Mouse (Mus musculus): ENCODE measurements around the gene Cntnap2. TPM values are rescaled to one million over a fixed set of nuclear protein-coding genes. Genes with fewer than 3 reads are reported as not detected.

The Cntnap2 gene
- polyA plus RNA-seq, 1 experiment from 2014 or later, result 70.3 TPM

DNA sequence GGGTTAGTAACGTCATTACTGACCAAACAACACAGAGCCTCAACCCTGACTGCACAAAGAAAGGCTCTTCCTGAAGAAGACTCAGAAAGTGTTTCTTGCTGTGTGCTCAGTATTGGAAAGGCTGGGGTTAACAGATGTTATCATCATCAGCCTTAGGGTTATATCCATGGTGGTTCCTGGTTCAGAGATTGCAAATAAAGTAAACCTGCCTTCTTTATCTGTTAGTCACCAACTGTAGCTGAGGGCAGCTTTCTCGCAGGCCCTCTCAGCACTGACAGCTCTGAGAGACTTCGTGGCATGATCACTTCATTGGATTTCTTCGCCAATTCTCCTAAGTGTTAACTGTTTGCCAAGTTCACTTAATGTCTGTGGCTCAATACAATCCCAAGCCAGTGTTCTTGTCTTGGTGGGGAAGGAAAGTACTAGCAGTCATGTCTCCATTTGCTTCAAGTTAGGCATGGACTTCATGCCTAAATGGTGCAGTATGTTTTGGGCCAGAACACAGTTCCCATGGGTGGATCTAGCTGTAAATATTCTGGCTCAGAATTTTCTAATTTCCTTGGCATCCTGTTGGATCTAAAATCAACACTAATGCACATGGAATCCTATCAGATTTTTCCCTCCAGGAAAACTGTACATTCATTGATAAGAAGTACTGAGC is 2197.2 kb downstream of the Cntnap2 start:
- Histone ChIP-seq H3K4me1 (ENCODE audit: control insufficient read depth, insufficient read depth, low read length) (peaks cover 12% of the 10 kb centered on the region), H3K4me2 (ENCODE audit: low read length) (no peak overlapping the region), H3K4me3 (ENCODE audit: low read depth, low read length) (no peak overlapping the region), H3K9me3 (replicated peaks; ENCODE audit: control insufficient read depth, low read length) (no peaks in the 10 kb centered on the region), H3K27ac (ENCODE audit: low read depth, low read length) (no peak overlapping the region), H3K9ac (ENCODE audit: low read length) (no peak overlapping the region), H3K36me3 (ENCODE audit: control insufficient read depth, insufficient read depth, low read length) (no peaks in the 10 kb centered on the region), H3K27me3 (replicated peaks; ENCODE audit: control insufficient read depth, insufficient read depth, low read length) (no peaks in the 10 kb centered on the region)
- no peak for ATAC-seq
- 74% methylated on average over 4 of the region's 4 CpGs for WGBS
- no peak for DNase-seq (ENCODE audit: low spot score)

GRCm38 (mm10) chr6:47256918-47257506 is 2197.9 kb downstream of the Cntnap2 start:
- no peak for DNase-seq (ENCODE audit: low spot score)
- no peak overlapping the region for H3K4me2 ChIP-seq (ENCODE audit: low read length)
- H3K27ac ChIP-seq (ENCODE audit: low read depth, low read length), result no peak overlapping the region
- H3K4me3 ChIP-seq (ENCODE audit: low read depth, low read length), result no peak overlapping the region
- ATAC-seq, result no peak
- H3K36me3 ChIP-seq (ENCODE audit: control insufficient read depth, insufficient read depth, low read length), result no peaks in the 10 kb centered on the region
- H3K9me3 ChIP-seq (replicated peaks; ENCODE audit: control insufficient read depth, low read length), result no peaks in the 10 kb centered on the region
- no peak overlapping the region for H3K9ac ChIP-seq (ENCODE audit: low read length)
- H3K4me1 ChIP-seq (ENCODE audit: control insufficient read depth, insufficient read depth, low read length), result peaks cover 12% of the 10 kb centered on the region
- H3K27me3 ChIP-seq (replicated peaks; ENCODE audit: control insufficient read depth, insufficient read depth, low read length), result no peaks in the 10 kb centered on the region
- WGBS, result 55% methylated on average over 3 of the region's 3 CpGs

DNA sequence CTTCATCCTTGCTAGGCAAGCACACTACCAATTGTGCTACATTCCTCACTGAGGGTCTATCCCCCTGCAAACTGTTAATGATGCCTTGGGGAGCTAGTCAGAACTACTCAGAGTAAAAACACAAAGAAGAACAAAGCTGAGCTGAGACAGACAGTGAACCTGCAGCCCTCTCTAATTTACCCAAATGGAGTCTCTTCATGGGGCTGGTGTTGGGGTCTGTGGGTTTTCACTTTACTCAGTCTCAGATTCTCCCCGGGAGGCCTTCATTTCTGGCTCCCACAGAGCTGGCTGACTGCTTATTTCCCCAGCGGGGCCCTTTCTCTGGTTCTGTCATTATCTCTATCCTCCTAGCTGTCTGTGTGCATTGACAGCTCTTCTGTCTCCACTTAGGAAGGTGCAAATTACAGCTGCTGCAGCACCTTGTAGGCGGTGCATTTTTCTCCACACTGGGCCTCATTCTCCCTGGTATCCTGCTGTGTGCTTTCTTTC is 2200.5 kb downstream of the Cntnap2 start:
- peaks cover 12% of the 10 kb centered on the region for H3K4me1 ChIP-seq (ENCODE audit: control insufficient read depth, insufficient read depth, low read length)
- 3% methylated on average over 3 of the region's 3 CpGs for WGBS
- no peaks in the 10 kb centered on the region for H3K36me3 ChIP-seq (ENCODE audit: control insufficient read depth, insufficient read depth, low read length)
- ATAC-seq (peak; percentile 79), DNase-seq (ENCODE audit: low spot score) (peak; percentile 71)
- H3K27ac ChIP-seq (ENCODE audit: low read depth, low read length), result peak overlapping the region; percentile 76
- no peak overlapping the region for H3K4me2 ChIP-seq (ENCODE audit: low read length)
- H3K9ac ChIP-seq (ENCODE audit: low read length), result no peak overlapping the region
- H3K9me3 ChIP-seq (replicated peaks; ENCODE audit: control insufficient read depth, low read length), result no peaks in the 10 kb centered on the region
- H3K27me3 ChIP-seq (replicated peaks; ENCODE audit: control insufficient read depth, insufficient read depth, low read length), result no peaks in the 10 kb centered on the region
- H3K4me3 ChIP-seq (ENCODE audit: low read depth, low read length), result no peak overlapping the region

- H3K36me3 ChIP-seq (ENCODE audit: control insufficient read depth, insufficient read depth, low read length), result peaks cover 3% of the 10 kb centered on the region; the same call in 1 of the 2 replicates
- no peak overlapping the region for H3K9ac ChIP-seq (ENCODE audit: low read length)
- DNase-seq (ENCODE audit: low spot score), result no peak
- no peaks in the 10 kb centered on the region for H3K27me3 ChIP-seq (replicated peaks; ENCODE audit: control insufficient read depth, insufficient read depth, low read length)
- H3K9me3 ChIP-seq (replicated peaks; ENCODE audit: control insufficient read depth, low read length), result no peaks in the 10 kb centered on the region
- 56% methylated on average over 3 of the region's 3 CpGs for WGBS
- peak; percentile 37; the same call in 1 of the 2 replicates for ATAC-seq
- no peak overlapping the region for H3K27ac ChIP-seq (ENCODE audit: low read depth, low read length)
- H3K4me3 ChIP-seq (ENCODE audit: low read depth, low read length), result no peak overlapping the region
- no peaks in the 10 kb centered on the region for H3K4me1 ChIP-seq (ENCODE audit: control insufficient read depth, insufficient read depth, low read length)
- no peak overlapping the region for H3K4me2 ChIP-seq (ENCODE audit: low read length)
These were observed 2208.1 kb downstream of the Cntnap2 start for GRCm38 (mm10) chr6:47267236-47267635.

- H3K27me3 ChIP-seq (replicated peaks; ENCODE audit: control insufficient read depth, insufficient read depth, low read length), result no peaks in the 10 kb centered on the region
These were observed 2210.3 kb downstream of the Cntnap2 start for GRCm38 (mm10) chr6:47269455-47269854.

GRCm38 (mm10) chr6:47271576-47271975 is 2212.4 kb downstream of the Cntnap2 start:
- no peak overlapping the region for H3K4me2 ChIP-seq (ENCODE audit: low read length)
- no peak overlapping the region for H3K4me3 ChIP-seq (ENCODE audit: low read depth, low read length)
- H3K4me1 ChIP-seq (ENCODE audit: control insufficient read depth, insufficient read depth, low read length), result peaks cover 9% of the 10 kb centered on the region
- 92% methylated on average over 3 of the region's 3 CpGs for WGBS
- no peak overlapping the region for H3K27ac ChIP-seq (ENCODE audit: low read depth, low read length)
- no peaks in the 10 kb centered on the region for H3K9me3 ChIP-seq (replicated peaks; ENCODE audit: control insufficient read depth, low read length)
- no peaks in the 10 kb centered on the region for H3K27me3 ChIP-seq (replicated peaks; ENCODE audit: control insufficient read depth, insufficient read depth, low read length)
- DNase-seq (ENCODE audit: low spot score), result no peak
- no peak overlapping the region for H3K9ac ChIP-seq (ENCODE audit: low read length)
- ATAC-seq, result no peak
- peaks cover 3% of the 10 kb centered on the region; the same call in 1 of the 2 replicates for H3K36me3 ChIP-seq (ENCODE audit: control insufficient read depth, insufficient read depth, low read length)

More at GRCm38 (mm10) chr6:47269455-47269854, 2210.3 kb downstream of the Cntnap2 start:
- DNase-seq (ENCODE audit: low spot score) (no peak), ATAC-seq (no peak)
- Histone ChIP-seq H3K4me2 (ENCODE audit: low read length) (no peak overlapping the region), H3K9me3 (replicated peaks; ENCODE audit: control insufficient read depth, low read length) (no peaks in the 10 kb centered on the region), H3K9ac (ENCODE audit: low read length) (no peak overlapping the region), H3K27ac (ENCODE audit: low read depth, low read length) (no peak overlapping the region), H3K36me3 (ENCODE audit: control insufficient read depth, insufficient read depth, low read length) (peaks cover 3% of the 10 kb centered on the region; the same call in 1 of the 2 replicates), H3K4me1 (ENCODE audit: control insufficient read depth, insufficient read depth, low read length) (peaks cover 9% of the 10 kb centered on the region), H3K4me3 (ENCODE audit: low read depth, low read length) (no peak overlapping the region)
- 77% methylated on average over 3 of the region's 3 CpGs for WGBS

DNA sequence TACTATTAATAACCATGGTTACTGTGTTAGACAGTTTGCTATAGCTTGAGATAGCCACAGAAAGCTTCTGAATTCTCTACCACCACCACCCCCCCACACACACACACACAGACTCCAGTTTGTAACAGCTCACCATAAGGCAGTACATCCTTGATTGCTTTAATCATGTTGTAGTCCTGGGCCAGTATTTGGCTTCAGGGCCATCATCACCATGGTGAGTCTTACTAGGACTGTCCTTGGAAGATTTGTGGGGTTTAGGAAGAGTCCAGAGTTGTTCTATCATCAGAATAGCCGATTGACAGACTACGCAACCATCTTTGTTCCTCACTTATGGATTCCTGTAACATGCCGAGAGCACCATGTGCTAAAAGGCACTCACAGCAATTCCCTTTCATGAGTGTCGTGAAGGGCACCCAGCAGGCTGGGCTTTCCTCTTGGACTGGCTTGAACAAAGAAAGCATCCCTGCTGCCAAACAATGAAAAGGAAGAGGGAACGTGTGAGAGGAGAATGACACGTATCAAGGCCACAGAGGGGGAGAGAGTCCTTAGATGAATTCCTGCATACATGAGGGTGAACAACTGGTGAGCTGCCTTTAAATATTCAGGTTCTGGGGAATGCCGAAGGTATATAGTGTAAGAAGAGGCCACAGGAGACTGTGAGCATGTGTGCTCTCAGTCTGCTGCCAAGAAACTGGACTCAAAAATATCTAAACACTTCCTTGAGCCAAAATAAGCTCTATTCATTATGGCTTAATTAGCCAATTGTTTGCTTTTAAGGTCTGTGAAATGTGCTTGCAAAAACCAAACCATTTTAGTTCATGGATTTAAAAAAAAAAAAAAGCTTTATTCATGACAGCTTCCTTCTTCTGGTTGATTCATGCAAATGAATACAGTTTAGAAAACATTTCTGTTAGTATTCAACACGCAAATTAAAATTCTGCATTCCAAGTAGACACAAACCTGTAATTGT is 2213.7 kb downstream of the Cntnap2 start:
- ATAC-seq (peak; percentile 74), DNase-seq (ENCODE audit: low spot score) (peak; percentile 79)
- H3K27me3 ChIP-seq (replicated peaks; ENCODE audit: control insufficient read depth, insufficient read depth, low read length), result no peaks in the 10 kb centered on the region
- peaks cover 3% of the 10 kb centered on the region; the same call in 1 of the 2 replicates for H3K36me3 ChIP-seq (ENCODE audit: control insufficient read depth, insufficient read depth, low read length)
- no peaks in the 10 kb centered on the region for H3K9me3 ChIP-seq (replicated peaks; ENCODE audit: control insufficient read depth, low read length)
- H3K4me1 ChIP-seq (ENCODE audit: control insufficient read depth, insufficient read depth, low read length), result peaks cover 9% of the 10 kb centered on the region
- H3K4me3 ChIP-seq (ENCODE audit: low read depth, low read length), result no peak overlapping the region
- H3K4me2 ChIP-seq (ENCODE audit: low read length), result peak overlapping the region; percentile 4; the same call in 1 of the 2 replicates
- 13% methylated on average over 8 of the region's 8 CpGs for WGBS
- H3K27ac ChIP-seq (ENCODE audit: low read depth, low read length), result peak overlapping the region; percentile 84
- peak overlapping the region; percentile 21; the same call in 1 of the 2 replicates for H3K9ac ChIP-seq (ENCODE audit: low read length)

- ATAC-seq, result no peak
- no peak overlapping the region for H3K27ac ChIP-seq (ENCODE audit: low read depth, low read length)
- H3K4me3 ChIP-seq (ENCODE audit: low read depth, low read length), result no peak overlapping the region
- H3K9me3 ChIP-seq (replicated peaks; ENCODE audit: control insufficient read depth, low read length), result no peaks in the 10 kb centered on the region
- no peaks in the 10 kb centered on the region for H3K27me3 ChIP-seq (replicated peaks; ENCODE audit: control insufficient read depth, insufficient read depth, low read length)
- DNase-seq (ENCODE audit: low spot score), result no peak
- peaks cover 20% of the 10 kb centered on the region for H3K4me1 ChIP-seq (ENCODE audit: control insufficient read depth, insufficient read depth, low read length)
- 13% methylated on average over 2 of the region's 2 CpGs for WGBS
- H3K9ac ChIP-seq (ENCODE audit: low read length), result no peak overlapping the region
- no peak overlapping the region for H3K4me2 ChIP-seq (ENCODE audit: low read length)
- H3K36me3 ChIP-seq (ENCODE audit: control insufficient read depth, insufficient read depth, low read length), result peaks cover 3% of the 10 kb centered on the region; the same call in 1 of the 2 replicates
These were observed 2215.9 kb downstream of the Cntnap2 start for GRCm38 (mm10) chr6:47275065-47275464.
